Mouse (Mus musculus) myocyte (in vitro differentiated cells): Measurements from ENCODE around the gene Tmem266.

ENCODE experiments used
- CEBPB ChIP-seq: IDR thresholded peaks from 2 replicates; pipeline ENCODE4 v1.6.1; 2011; ENCODE audit warnings: mild to moderate bottlenecking, moderate library complexity; ENCODE audit not compliant: poor library complexity, insufficient read depth, severe bottlenecking
- E2F4 ChIP-seq: IDR thresholded peaks from one replicate; pipeline ENCODE4 v1.6.1; 2011; ENCODE audit warnings: mild to moderate bottlenecking, control low read depth, moderate library complexity; ENCODE audit not compliant: insufficient read depth
- MAX ChIP-seq: IDR thresholded peaks from one replicate; pipeline ENCODE4 v1.6.1; 2011; ENCODE audit warnings: low read depth, mild to moderate bottlenecking, control low read depth
- POLR2A ChIP-seq: IDR thresholded peaks from one replicate; pipeline ENCODE4 v1.6.1; 2011; ENCODE audit warnings: low read depth, mild to moderate bottlenecking, control low read depth, moderate library complexity; ENCODE audit not compliant: insufficient read length
- POLR2AphosphoS2 ChIP-seq: IDR thresholded peaks from one replicate; pipeline ENCODE4 v1.6.1; 2011; ENCODE audit warnings: low read depth, control low read depth; ENCODE audit not compliant: insufficient read length
- TCF12 ChIP-seq: IDR thresholded peaks from one replicate; pipeline ENCODE4 v1.6.1; 2011; ENCODE audit warnings: mild to moderate bottlenecking, control low read depth; ENCODE audit not compliant: poor library complexity, insufficient read depth, severe bottlenecking
- USF1 ChIP-seq: IDR thresholded peaks from one replicate; pipeline ENCODE4 v1.6.1; 2011; ENCODE audit warnings: low read depth, mild to moderate bottlenecking, control low read depth, moderate library complexity

- TF ChIP-seq CEBPB (no peak), POLR2A (no peak), POLR2AphosphoS2 (no peak), E2F4 (no peak), USF1 (no peak), TCF12 (no peak), MAX (no peak)
These were observed 43.2 kb upstream of the Tmem266 start for GRCm38 (mm10) chr9:55283516-55283915.
